Mouse (Mus musculus) liver, adult (tissue): ENCODE results near the gene Acap2.

Experiments used
- GATA4 ChIP-seq: IDR thresholded peaks from 2 replicates; pipeline ENCODE4 v1.6.1; 2014; ENCODE audit warnings: mild to moderate bottlenecking, low read length; ENCODE audit not compliant: insufficient replicate concordance

The Acap2 gene

GRCm38 (mm10) chr16:31200790-31201567, at the start of gene Acap2:
Acap2 (minus strand) TSS chr16:31201245.
- TF ChIP-seq GATA4: peak; percentile 18; the same call in 1 of the 2 replicates

- TF ChIP-seq GATA4: no peak
Measured at GRCm38 (mm10) chr16:31249401-31249800, 48.4 kb upstream of the Acap2 start.

- no peak for TF ChIP-seq GATA4
Measured at GRCm38 (mm10) chr16:31248717-31249116, 47.7 kb upstream of the Acap2 start.

- no peak for TF ChIP-seq GATA4
Measured at GRCm38 (mm10) chr16:31247442-31247841, 46.4 kb upstream of the Acap2 start.

GRCm38 (mm10) chr16:31244053-31244452, 43.0 kb upstream of the Acap2 start:
- TF ChIP-seq GATA4: no peak

GRCm38 (mm10) chr16:31241433-31241832, 40.4 kb upstream of the Acap2 start:
- no peak for TF ChIP-seq GATA4

- no peak for TF ChIP-seq GATA4
Measured at GRCm38 (mm10) chr16:31240569-31240968, 39.5 kb upstream of the Acap2 start.

GRCm38 (mm10) chr16:31238281-31238680, 37.2 kb upstream of the Acap2 start:
- no peak for TF ChIP-seq GATA4

GRCm38 (mm10) chr16:31235457-31236310, 34.6 kb upstream of the Acap2 start:
- TF ChIP-seq GATA4: no peak

- no peak for TF ChIP-seq GATA4
Measured at GRCm38 (mm10) chr16:31234808-31235456, 33.9 kb upstream of the Acap2 start.

- TF ChIP-seq GATA4: no peak
Measured at GRCm38 (mm10) chr16:31234356-31234755, 33.3 kb upstream of the Acap2 start.

GRCm38 (mm10) chr16:31233541-31234339, 32.7 kb upstream of the Acap2 start:
- TF ChIP-seq GATA4: peak; percentile 67; the same call in 1 of the 2 replicates

- TF ChIP-seq GATA4: no peak
Measured at GRCm38 (mm10) chr16:31233167-31233498, 32.1 kb upstream of the Acap2 start.

GRCm38 (mm10) chr16:31232491-31233166, 31.6 kb upstream of the Acap2 start:
- no peak for TF ChIP-seq GATA4
